Mouse (Mus musculus) neural tube, embryonic 15.5 days (tissue): Measurements from ENCODE around the gene Sh3pxd2a. TPM values are rescaled to one million over a fixed set of nuclear protein-coding genes. Genes with fewer than 3 reads are reported as not detected.
A peak's percentile ranks its signal among the peaks of the same experiment; 100 is the strongest.

Experiments used
- ATAC-seq: fragments of 200-750 bp; cut with Nextera tagmentation; 2 replicates; pipeline ENCODE4 v1.8.0; 2017; ENCODE audit warnings: mild to moderate bottlenecking, moderate TSS enrichment, moderate library complexity; ENCODE audit not compliant: low FRiP score
- H3K27ac ChIP-seq: fragments of 300-500 bp; sonication (generic); replicated peaks from 2 replicates; pipeline ENCODE4 v1.5.1; 2015; ENCODE audit warnings: mild to moderate bottlenecking, inconsistent platforms
- H3K27me3 ChIP-seq: fragments of 300-500 bp; sonication (generic); replicated peaks from 2 replicates; pipeline ENCODE4 v1.6.1; 2015; ENCODE audit warnings: inconsistent platforms
- H3K36me3 ChIP-seq: fragments of 300-500 bp; sonication (generic); 2 replicates; pipeline ENCODE4 v1.6.1; 2015; ENCODE audit warnings: inconsistent platforms
- H3K4me1 ChIP-seq: fragments of 300-500 bp; sonication (generic); 2 replicates; pipeline ENCODE4 v1.6.1; 2015; ENCODE audit warnings: inconsistent platforms
- H3K4me2 ChIP-seq: fragments of 300-500 bp; sonication (generic); 2 replicates; pipeline ENCODE4 v1.6.1; 2015; ENCODE audit warnings: inconsistent platforms, mild to moderate bottlenecking, moderate library complexity
- H3K4me3 ChIP-seq: fragments of 300-500 bp; sonication (generic); replicated peaks from 2 replicates; pipeline ENCODE4 v1.5.1; 2015; ENCODE audit warnings: mild to moderate bottlenecking, inconsistent platforms
- H3K9ac ChIP-seq: fragments of 300-500 bp; sonication (generic); replicated peaks from 2 replicates; pipeline ENCODE4 v1.6.1; 2015; ENCODE audit warnings: mild to moderate bottlenecking, inconsistent platforms
- H3K9me3 ChIP-seq: fragments of 300-500 bp; sonication (generic); replicated peaks from 2 replicates; pipeline ENCODE4 v1.6.1; 2016; ENCODE audit warnings: inconsistent platforms
- WGBS: fragments of 180-500 bp; shearing (Covaris S2); methylation state at CpG from one replicate; pipeline ENCODE4 v1.1.7; 2015; ENCODE audit warnings: mixed read lengths; 5-methylcytosine and 5-hydroxymethylcytosine counted together
- polyA plus RNA-seq: library from polyadenylated mRNA; unstranded; fragments of >200 nt; fragmentation: Nextera tagmentation; extraction: Ambion mirVana; gene quantifications from 2 replicates; pipeline ENCODE4 v1.2.1, GENCODE M21; 2015

The Sh3pxd2a gene
- polyA plus RNA-seq, 1 experiment from 2014 or later = 2.2 TPM

- H3K9ac ChIP-seq = peak overlapping the region; percentile 79; the same call in 1 of the 2 replicates
- no peaks in the 10 kb centered on the region for H3K9me3 ChIP-seq
- no peaks in the 10 kb centered on the region for H3K36me3 ChIP-seq
- no peak overlapping the region for H3K27ac ChIP-seq
- H3K4me1 ChIP-seq = peaks cover 69% of the 10 kb centered on the region
- peak overlapping the region; percentile 92 for H3K4me2 ChIP-seq
- H3K4me3 ChIP-seq = peak overlapping the region; percentile 84
- ATAC-seq = no peak
- WGBS = 25% methylated on average over 6 of the region's 6 CpGs
- H3K27me3 ChIP-seq = no peaks in the 10 kb centered on the region
Observed at GRCm38 (mm10) chr19:47462725-47463124, 1.5 kb downstream of the Sh3pxd2a start.

DNA sequence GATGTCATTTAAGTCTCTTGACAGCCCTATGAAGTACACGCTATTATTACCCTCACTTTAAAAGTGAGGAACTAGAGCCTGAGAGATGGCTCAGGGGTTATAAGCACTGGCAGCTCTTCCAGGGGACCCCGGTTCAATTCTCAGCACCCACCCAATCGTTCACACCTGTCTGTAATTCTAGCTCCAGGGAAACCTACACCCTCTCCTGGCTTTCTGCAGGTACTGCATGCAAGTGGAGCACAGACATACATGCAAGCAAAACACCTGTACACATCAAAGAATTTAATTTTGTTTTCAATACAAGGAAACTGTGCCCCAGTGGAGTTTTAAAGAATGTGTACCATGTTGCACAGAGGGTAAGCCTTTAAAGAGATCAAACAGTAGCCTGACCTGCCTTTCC lies 2.4 kb downstream of the Sh3pxd2a start:
- Histone ChIP-seq H3K27me3 (no peaks in the 10 kb centered on the region), H3K27ac (no peak overlapping the region), H3K4me3 (no peak overlapping the region), H3K4me1 (peaks cover 75% of the 10 kb centered on the region), H3K9ac (no peak overlapping the region), H3K36me3 (no peaks in the 10 kb centered on the region), H3K9me3 (no peaks in the 10 kb centered on the region), H3K4me2 (peak overlapping the region; percentile 92; the same call in 1 of the 2 replicates)
- ATAC-seq = no peak
- 91% methylated on average over 3 of the region's 3 CpGs for WGBS

- Histone ChIP-seq H3K36me3 (no peaks in the 10 kb centered on the region), H3K9me3 (no peaks in the 10 kb centered on the region), H3K4me1 (peaks cover 75% of the 10 kb centered on the region), H3K9ac (no peak overlapping the region), H3K27me3 (no peaks in the 10 kb centered on the region), H3K4me3 (no peak overlapping the region), H3K27ac (no peak overlapping the region), H3K4me2 (no peak overlapping the region)
- 71% methylated on average over 9 of the region's 9 CpGs for WGBS
- ATAC-seq = no peak
Observed at GRCm38 (mm10) chr19:47461386-47461785, 2.8 kb downstream of the Sh3pxd2a start.

DNA sequence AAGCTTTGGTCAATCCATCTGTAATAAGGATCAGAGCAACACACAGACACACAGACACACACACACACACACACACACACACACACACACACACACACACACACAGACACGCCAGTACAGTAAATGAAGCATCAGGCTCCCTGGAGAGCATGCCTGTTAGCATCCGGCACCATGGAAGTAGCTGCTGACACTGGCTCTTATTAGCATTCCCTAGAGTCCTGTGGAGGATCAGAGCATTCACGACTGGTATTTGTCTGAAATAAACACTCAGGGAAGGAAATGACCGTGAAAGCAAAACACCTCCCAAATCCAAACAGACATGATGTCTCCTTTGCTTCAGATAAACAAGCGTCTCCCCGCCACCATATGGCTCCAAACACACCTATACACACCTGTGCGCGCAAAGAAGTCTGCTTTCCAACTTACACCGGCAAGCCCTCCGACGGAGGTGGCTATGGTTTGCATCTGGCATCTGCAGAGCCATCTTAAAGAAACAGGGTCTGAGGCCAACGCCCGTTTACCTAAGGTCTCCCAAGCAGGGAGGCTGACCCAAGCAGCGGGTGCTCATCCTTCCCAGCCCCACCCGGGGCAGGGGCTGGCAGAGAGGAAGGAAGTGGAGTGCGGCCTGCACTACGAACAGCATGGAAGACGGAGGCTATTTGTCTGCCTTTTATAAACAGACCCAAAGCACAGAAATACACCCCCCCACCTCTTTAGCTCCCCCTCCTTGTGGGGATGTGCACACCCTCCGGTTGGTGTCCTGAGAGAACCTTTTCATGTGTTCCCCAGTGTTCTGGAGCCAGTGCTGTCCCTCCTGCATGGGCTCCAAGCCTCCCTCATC lies 3.9 kb downstream of the Sh3pxd2a start:
- peak overlapping the region; percentile 17 for H3K4me2 ChIP-seq
- H3K9ac ChIP-seq = no peak overlapping the region
- no peak for ATAC-seq
- peaks cover 75% of the 10 kb centered on the region for H3K4me1 ChIP-seq
- no peak overlapping the region for H3K4me3 ChIP-seq
- 61% methylated on average over 19 of the region's 19 CpGs for WGBS
- H3K36me3 ChIP-seq = no peaks in the 10 kb centered on the region
- no peaks in the 10 kb centered on the region for H3K9me3 ChIP-seq
- H3K27ac ChIP-seq = peak overlapping the region; percentile 35; the same call in 1 of the 2 replicates
- no peaks in the 10 kb centered on the region for H3K27me3 ChIP-seq

GRCm38 (mm10) chr19:47459214-47459613 lies 5.0 kb downstream of the Sh3pxd2a start:
- ATAC-seq = no peak
- Histone ChIP-seq H3K4me2 (no peak overlapping the region), H3K4me1 (peaks cover 79% of the 10 kb centered on the region)

GRCm38 (mm10) chr19:47458504-47459161 lies 5.6 kb downstream of the Sh3pxd2a start:
- 68% methylated on average over 17 of the region's 17 CpGs for WGBS

More at GRCm38 (mm10) chr19:47459214-47459613, 5.0 kb downstream of the Sh3pxd2a start:
- no peaks in the 10 kb centered on the region for H3K36me3 ChIP-seq
- no peak overlapping the region for H3K9ac ChIP-seq
- no peak overlapping the region for H3K27ac ChIP-seq
- H3K4me3 ChIP-seq = no peak overlapping the region
- 88% methylated on average over 5 of the region's 5 CpGs for WGBS
- H3K27me3 ChIP-seq = no peaks in the 10 kb centered on the region
- H3K9me3 ChIP-seq = no peaks in the 10 kb centered on the region

GRCm38 (mm10) chr19:47457711-47458503 lies 6.3 kb downstream of the Sh3pxd2a start:
- no peaks in the 10 kb centered on the region for H3K27me3 ChIP-seq
- no peak overlapping the region for H3K27ac ChIP-seq
- peaks cover 78% of the 10 kb centered on the region for H3K4me1 ChIP-seq
- H3K4me3 ChIP-seq = no peak overlapping the region
- H3K9me3 ChIP-seq = no peaks in the 10 kb centered on the region
- no peak overlapping the region for H3K9ac ChIP-seq
- H3K36me3 ChIP-seq = no peaks in the 10 kb centered on the region
- no peak for ATAC-seq
- H3K4me2 ChIP-seq = no peak overlapping the region
- 71% methylated on average over 13 of the region's 13 CpGs for WGBS

More at GRCm38 (mm10) chr19:47458504-47459161, 5.6 kb downstream of the Sh3pxd2a start:
- no peak for ATAC-seq
- Histone ChIP-seq H3K36me3 (no peaks in the 10 kb centered on the region), H3K27ac (no peak overlapping the region; the same call in 1 of the 2 replicates), H3K9ac (no peak overlapping the region), H3K9me3 (no peaks in the 10 kb centered on the region), H3K4me1 (peaks cover 81% of the 10 kb centered on the region), H3K27me3 (no peaks in the 10 kb centered on the region), H3K4me3 (no peak overlapping the region), H3K4me2 (no peak overlapping the region)

- Histone ChIP-seq H3K9ac (no peak overlapping the region), H3K4me2 (no peak overlapping the region), H3K4me1 (peaks cover 60% of the 10 kb centered on the region), H3K9me3 (no peaks in the 10 kb centered on the region), H3K4me3 (no peak overlapping the region), H3K27me3 (no peaks in the 10 kb centered on the region), H3K36me3 (no peaks in the 10 kb centered on the region), H3K27ac (no peak overlapping the region)
- no peak for ATAC-seq
- 60% methylated on average over 6 of the region's 6 CpGs for WGBS
Observed at GRCm38 (mm10) chr19:47456021-47456420, 8.2 kb downstream of the Sh3pxd2a start.

DNA sequence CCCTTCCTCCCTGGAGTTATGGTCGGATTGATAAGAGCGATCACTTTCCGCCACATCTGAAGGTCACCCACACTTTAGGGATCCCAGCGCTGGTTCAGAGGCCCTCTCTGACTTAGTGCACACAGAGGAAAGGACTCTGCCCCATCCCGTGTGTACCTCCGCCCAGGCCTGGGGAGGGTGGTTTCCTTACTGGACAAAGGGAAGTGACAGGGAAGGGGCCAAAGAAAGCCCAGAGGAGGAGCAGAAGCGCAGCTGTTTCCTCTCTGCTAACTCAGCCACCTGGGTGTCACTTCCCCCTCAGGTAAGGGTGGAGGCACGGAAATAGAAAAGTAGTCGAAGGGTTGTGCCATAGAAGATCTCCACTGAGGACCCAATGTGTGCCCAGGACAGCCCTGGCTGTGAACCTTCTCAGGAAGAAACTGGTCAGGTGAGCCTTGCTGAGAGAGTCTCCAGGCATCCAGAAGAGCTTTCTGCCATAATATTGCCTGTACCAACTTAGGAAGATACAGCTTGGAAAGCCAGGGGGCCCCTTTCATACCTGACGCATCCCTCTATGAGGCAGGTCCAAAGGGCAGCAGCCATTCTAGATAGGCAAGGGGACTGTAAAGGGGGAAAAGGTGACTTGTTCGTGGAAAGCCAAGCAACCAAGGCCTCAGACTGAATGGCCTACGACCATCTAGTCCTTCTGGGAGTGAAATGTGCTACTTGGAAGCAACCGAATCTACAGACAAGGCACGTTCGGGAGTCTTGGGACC lies 9.0 kb downstream of the Sh3pxd2a start:
- WGBS = 86% methylated on average over 15 of the region's 15 CpGs
- H3K4me1 ChIP-seq = peaks cover 60% of the 10 kb centered on the region
- no peak overlapping the region for H3K4me3 ChIP-seq
- no peaks in the 10 kb centered on the region for H3K9me3 ChIP-seq
- no peaks in the 10 kb centered on the region for H3K27me3 ChIP-seq
- no peak overlapping the region for H3K27ac ChIP-seq
- ATAC-seq = no peak
- no peaks in the 10 kb centered on the region for H3K36me3 ChIP-seq
- H3K4me2 ChIP-seq = no peak overlapping the region
- H3K9ac ChIP-seq = no peak overlapping the region

GRCm38 (mm10) chr19:47454167-47455000 lies 9.8 kb downstream of the Sh3pxd2a start:
- no peak for ATAC-seq
- Histone ChIP-seq H3K9ac (no peak overlapping the region), H3K27me3 (no peaks in the 10 kb centered on the region), H3K4me3 (no peak overlapping the region), H3K9me3 (no peaks in the 10 kb centered on the region), H3K4me2 (no peak overlapping the region), H3K4me1 (peaks cover 52% of the 10 kb centered on the region), H3K27ac (no peak overlapping the region), H3K36me3 (no peaks in the 10 kb centered on the region)
- 70% methylated on average over 11 of the region's 11 CpGs for WGBS
